Mouse (Mus musculus) adrenal gland, postnatal 10 days (tissue): ENCODE results near the gene Spag5. TPM values are rescaled to one million over a fixed set of nuclear protein-coding genes. Genes with fewer than 3 reads are reported as not detected.
A peak's percentile ranks its signal among the peaks of the same experiment; 100 is the strongest.
"Not testable (repeated sequence)": the region's sequence is repeated elsewhere in the genome, so short reads cannot be mapped to it uniquely, and the experiment has no call there.

Experiments used
- DNase-seq: peaks from one replicate; pipeline ENCODE4 v3.0.0; 2021; ENCODE audit warnings: mixed read lengths
- long read RNA-seq, 2 experiments: library from polyadenylated mRNA; stranded (forward); transcript quantifications; one replicate each; pipeline ENCODE4 v2.0.0; 2021
- total RNA-seq, 2 experiments: library from RNA; stranded (reverse); gene quantifications; 2 replicates each; pipeline ENCODE4 v1.2.3; 2021

Spag5 gene
- 10 to 100 TPM; 11.2 to 16.1 TPM for total RNA-seq
- long read RNA-seq, experiment 1, partial matches to known transcripts, result 1 of 6 reads
- long read RNA-seq, experiment 1, other reads (novel, unspliced or antisense), result 4 of 6 reads
- long read RNA-seq, experiment 2, result 0 reads

- DNase-seq, result peak; percentile 94
These were observed at the start of gene Spag5 for GRCm38 (mm10) chr11:78301357-78302084. Gene Spag5, plus strand, starts transcription at chr11:78301529.

GRCm38 (mm10) chr11:78256618-78257017, 44.7 kb upstream of the Spag5 start:
- no peak for DNase-seq

GRCm38 (mm10) chr11:78260489-78261258, 40.7 kb upstream of the Spag5 start:
- no peak for DNase-seq

- peak; percentile 95 for DNase-seq
These were observed 39.7 kb upstream of the Spag5 start, which contains the start of gene 2610507B11Rik for GRCm38 (mm10) chr11:78261380-78262352. Gene 2610507B11Rik, plus strand, starts transcription at chr11:78261752.

- peak; percentile 62 for DNase-seq
These were observed 38.8 kb upstream of the Spag5 start for GRCm38 (mm10) chr11:78262550-78262949.

DNA sequence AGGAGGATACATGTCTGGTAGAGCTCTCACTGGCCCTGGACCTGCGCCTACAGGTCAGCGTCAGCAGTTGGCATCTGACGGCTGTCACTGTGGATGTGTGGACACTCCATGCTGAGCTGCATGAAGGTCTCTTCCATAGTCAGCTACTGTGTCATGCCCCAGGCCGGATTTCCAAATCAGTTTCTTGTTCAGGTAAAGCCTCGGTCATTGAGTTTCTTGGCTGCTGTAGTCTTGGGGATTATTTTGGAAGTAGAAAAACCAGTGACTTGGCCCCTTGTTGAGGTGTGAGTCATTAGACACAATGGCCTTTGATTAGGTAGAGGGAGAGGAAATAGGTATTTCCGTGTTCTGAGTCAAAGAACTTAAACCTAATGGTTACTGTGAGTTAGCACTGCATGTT, 35.8 kb upstream of the Spag5 start:
- no peak for DNase-seq

DNA sequence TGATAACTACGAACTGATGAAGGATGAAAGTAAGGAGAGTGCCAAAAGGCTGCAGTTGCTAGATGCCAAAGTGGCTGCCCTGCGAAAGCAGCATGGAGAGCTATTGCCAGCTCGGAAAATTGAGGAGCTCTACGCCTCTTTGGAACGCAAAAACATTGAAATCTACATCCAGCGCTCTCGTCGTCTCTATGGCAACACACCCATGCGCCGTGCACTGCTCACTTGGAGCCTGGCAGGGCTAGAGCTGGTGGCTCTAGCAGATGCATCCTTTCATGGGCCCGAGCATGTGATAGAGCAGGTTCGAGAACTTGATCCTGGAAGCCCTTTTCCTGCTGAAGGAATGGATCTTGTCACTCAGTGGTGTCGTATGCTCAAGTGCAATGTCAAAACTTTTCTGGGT, 29.3 kb upstream of the Spag5 start:
- DNase-seq, result no peak

DNA sequence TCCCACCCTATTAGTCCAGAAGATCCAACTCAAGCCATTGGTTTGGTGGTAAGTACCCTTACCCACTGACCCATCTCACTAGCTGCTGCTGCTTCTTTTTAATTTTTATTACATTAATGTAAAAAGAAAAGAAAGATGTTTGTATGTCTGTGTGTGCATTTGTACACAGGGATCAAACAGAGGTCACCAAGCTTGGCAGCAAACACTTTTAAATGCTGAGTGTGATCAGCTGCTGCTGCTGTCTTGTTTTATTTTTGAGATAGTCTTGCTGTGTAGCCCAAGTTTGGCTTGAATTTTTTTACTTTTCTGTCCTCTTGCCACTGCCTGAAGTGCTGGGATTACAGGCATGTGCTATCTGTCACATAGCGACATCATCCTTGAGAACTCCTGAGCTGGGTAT, 25.7 kb upstream of the Spag5 start:
- DNase-seq, result no peak

DNA sequence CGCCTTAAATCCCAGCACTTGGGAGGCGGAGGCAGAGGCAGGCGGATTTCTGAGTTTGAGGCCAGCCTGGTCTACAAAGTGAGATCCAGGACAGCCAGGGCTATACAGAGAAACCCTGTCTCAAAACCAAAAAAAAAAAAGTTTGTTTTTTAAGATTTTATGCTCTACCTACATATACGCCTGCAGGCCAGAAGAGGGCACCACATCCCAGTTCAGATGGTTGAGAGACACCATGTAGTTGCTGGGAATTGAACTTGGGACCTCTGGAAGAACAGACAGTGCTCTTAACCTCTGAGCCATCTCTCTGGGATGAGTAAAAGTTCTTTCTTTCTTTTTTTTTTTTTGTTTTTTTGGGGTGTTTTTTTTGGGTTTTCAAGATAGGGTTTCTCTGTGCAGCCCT, 25.2 kb upstream of the Spag5 start:
- DNase-seq, result not testable (repeated sequence)

DNA sequence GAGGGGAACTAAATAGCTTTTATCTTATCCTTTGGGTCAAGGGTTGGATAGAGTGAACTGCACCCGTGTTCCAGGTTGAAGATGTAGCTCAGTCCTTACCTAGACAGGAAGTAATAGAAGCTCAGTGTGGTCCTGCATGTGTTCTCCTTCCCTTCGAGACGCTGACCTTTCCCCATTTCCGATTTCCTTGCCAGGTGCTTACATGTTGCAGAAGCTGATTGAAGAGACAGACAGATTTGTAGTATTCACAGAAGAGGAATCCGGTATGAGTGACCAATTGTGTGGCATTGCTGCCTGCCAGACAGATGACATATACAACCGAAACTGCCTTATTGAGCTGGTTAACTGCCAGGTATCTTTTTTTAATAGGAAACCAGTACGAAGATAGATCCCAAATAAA, 22.5 kb upstream of the Spag5 start:
- no peak for DNase-seq

GRCm38 (mm10) chr11:78279586-78279985, 21.7 kb upstream of the Spag5 start:
- no peak for DNase-seq

DNA sequence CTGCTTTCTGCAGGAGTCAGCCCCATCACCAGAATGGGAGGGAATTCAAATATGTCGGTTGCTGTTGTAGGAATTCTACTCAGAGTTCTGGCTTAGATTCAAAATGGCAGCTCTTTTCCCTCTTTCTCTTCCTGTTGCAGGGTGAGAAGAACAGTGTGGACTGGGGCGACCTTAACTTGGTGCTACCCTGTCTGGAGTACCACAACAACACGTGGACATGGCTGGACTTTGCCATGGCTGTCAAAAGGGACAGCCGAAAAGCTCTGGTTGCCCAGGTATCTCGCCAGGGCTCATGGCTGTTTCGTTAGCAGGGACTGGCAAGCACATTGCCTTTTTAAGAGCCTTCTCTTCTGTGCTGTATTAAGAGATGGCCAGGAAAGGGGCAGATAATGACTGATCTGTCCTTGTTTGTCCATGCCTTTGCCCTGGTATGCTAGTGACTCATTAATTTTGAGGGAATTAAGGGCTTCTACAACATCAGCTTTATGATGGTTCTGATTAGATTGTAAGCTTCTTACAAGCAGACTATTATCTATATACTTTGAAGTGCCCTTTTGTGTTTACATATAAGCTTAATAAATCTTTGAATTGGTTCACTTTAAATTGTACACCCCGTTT, 12.1 kb upstream of the Spag5 start:
- DNase-seq, result no peak

DNA sequence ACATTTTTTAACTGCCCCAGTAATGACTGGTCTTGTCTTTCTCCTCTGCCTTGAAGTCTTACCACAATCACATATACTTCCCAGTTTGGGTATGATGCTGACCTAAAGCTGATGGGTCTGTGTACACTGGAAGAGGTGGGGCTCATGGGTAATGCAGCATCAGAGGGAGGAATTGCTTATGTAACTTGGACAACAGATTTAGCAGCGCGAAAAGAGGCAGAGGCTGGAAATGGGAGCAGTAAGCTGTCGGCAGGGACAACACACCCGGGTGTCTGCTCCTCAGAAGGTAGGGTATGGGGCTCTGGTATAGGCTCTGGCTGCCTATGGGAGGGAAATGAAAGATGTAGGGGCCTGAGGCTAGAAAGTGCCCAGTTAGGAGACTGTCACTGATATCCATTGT, 10.7 kb upstream of the Spag5 start, which contains the start of gene BC030499:
Gene BC030499, plus strand, starts transcription at position 188 of the 400 bp plus-strand sequence.
- DNase-seq, result no peak

- no peak for DNase-seq
These were observed 6.7 kb upstream of the Spag5 start for GRCm38 (mm10) chr11:78294585-78294984.

DNA sequence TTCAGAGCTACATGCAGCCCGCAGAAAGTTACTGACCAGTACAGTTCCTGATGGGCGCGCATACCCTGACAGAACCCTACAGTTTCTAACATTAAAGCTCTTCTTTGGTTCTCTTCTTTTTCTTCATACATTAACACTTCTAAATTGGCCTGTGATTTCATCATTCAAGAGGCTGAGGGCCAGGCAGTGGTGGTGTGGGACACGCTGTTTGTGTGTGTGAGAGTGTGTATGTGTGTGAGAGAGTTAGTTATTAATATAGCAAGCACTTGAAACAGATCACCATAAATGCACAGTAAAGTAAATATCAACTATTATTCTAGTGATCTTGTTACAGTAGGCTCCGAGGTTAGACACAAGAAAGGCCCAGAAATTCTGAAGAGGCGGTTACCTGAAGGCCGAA, 412 bp upstream of the Spag5 start:
- no peak for DNase-seq

GRCm38 (mm10) chr11:78305272-78305671, 3.9 kb downstream of the Spag5 start:
- DNase-seq, result no peak

DNA sequence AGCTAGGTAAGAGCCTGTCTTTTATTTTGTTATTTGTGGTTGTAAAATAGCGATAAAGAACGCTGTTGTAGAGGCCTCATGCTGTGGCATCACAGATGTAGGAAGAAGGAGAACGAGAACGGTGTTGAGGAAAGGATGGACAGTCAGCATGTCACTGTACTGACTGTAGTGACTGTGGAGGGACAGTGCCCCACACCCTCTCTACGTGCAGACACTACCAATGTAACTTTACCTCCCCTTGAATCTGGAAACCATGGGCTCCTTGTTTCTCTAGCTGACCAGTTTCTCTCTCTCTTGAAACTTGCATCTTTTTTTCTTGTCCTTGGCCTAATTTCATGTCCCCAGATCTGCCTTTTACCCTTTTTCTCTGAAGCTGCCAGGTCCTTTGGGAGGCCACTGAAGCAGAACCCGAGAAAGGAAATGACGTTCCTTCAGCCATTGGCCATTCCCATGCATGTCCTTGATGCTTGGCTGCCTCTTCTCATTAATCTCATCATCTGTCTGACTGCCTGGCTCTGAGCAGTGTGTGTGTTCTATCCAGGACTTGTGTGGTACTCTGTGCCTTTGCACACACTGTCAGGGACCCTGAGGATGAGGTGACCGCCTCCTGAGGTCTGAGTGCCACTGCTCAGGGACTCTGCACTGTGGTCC, 9.7 kb downstream of the Spag5 start:
- DNase-seq, result peak; percentile 46

DNA sequence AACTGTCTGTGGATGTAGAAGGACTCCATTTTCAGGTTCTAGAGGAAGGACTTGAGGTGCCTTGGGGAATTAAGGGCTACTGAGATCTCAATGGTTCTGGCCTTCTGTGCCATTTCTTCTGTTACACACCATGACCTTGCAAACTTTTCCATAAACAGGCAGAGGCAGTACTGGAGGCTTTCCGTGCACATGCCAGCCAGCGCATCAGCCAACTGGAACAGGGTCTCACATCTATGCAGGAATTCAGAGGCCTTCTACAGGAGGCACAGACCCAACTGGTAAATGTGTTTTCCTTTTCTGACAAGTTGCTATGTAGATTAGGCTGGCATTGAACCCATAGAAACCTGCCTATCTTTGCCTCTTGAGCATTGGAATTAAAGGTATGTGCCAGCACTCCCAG, 12.3 kb downstream of the Spag5 start:
- DNase-seq, result no peak

GRCm38 (mm10) chr11:78318411-78318810, 17.1 kb downstream of the Spag5 start:
- no peak for DNase-seq

DNA sequence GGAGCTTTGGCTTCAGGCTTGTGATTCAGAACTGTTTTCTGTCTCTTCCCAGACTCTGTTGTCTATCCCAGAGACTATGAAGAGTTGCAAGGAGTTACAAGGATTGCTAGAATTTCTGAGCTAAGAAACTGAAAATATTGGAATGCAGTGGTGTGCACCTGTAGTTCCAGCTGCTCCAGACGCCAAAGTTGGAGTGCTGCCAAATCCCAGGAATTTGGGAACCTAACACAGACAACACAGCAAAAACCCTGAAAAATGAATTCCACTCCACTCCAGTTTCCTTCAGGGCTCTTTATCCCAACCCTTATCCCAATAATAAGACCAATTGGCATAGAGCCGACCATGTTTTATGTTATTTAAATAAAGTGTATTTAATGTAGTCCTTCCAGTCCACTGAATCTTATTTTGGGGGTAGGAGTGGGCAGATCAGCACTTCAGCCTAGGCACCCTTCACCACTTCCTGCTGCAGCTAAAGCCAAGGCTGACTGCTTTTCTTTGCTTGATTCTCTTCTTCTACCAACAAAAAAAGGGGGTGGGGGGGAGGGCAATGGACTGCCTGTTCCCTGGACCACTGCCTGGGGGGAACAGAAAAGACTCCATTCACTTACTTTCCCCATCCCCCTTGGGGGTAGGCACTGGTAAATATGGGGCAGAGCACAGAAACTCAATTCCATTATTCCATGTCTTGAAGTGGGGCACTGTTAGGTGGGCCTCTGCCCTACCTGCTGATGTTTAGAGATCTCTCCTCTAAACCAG, 20.9 kb downstream of the Spag5 start:
- no peak for DNase-seq
